ENCODE assay signal across 30 mouse cellular contexts in the genomic region with DNA sequence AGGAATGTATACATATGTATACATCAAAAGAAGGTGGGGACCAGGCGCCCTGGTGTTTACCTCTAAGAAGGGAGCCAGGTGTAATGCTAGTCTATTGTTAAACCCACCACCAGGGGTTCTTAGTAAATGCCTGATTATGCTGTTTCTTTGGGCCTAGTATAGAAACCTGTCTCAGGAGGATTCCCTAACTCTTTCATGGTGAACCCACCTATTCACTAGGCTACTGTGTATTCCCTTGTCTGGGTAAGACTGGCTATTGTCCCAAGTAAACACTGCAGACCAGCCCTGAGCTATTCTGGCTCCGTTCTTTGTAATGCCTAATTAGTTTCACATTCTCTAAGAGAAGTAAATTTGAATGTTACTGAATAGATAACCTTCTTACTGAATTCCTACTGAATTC. TPM values are rescaled to one million over a fixed set of nuclear protein-coding genes. Genes with fewer than 3 reads are reported as not detected.
"Had no signal": no experiment of that assay in that cellular context is flagged by ENCODE, and none has a peak within 500 bp of the region (broad histone marks: within the 10 kb centered on the region; RNA-seq: fewer than 3 reads in every experiment).

No protein-coding gene starts in this region.

RNA-seq across cellular contexts. Expression of a gene that starts 9.5 kb away (rescaled TPM):
- total RNA-seq: common myeloid progenitor, adult 5-6 weeks; gastrocnemius, adult 18-20 months; gastrocnemius, adult 2 months; gastrocnemius, adult 8-10 months; gastrocnemius, postnatal 10 days; gastrocnemius, postnatal 14 days; gastrocnemius, postnatal 25 days; gastrocnemius, postnatal 36 days; gastrocnemius, postnatal 4 days; granulocyte monocyte progenitor cell, adult 5-6 weeks; heart, adult 18-20 months; heart, adult 2 months; heart, adult 8-10 months had no signal
- polyA plus RNA-seq: embryonic facial prominence, embryonic 10.5 days; embryonic facial prominence, embryonic 11.5 days; embryonic facial prominence, embryonic 12.5 days; embryonic facial prominence, embryonic 13.5 days; embryonic facial prominence, embryonic 14.5 days; embryonic facial prominence, embryonic 15.5 days; erythroblast, embryonic 14.5 days; forebrain, embryonic 10.5 days; forebrain, embryonic 11.5 days; forebrain, embryonic 12.5 days; forebrain, embryonic 13.5 days; forebrain, embryonic 14.5 days; forebrain, embryonic 15.5 days; gonadal fat pad, adult 2 months; heart, adult 2 months; heart, embryonic 10.5 days; heart, embryonic 11.5 days had no signal

RNA-seq across cellular contexts. Expression of a gene that starts 25.8 kb away (rescaled TPM):
- total RNA-seq: gastrocnemius, adult 18-20 months; gastrocnemius, adult 2 months; gastrocnemius, adult 8-10 months; gastrocnemius, postnatal 10 days; gastrocnemius, postnatal 14 days; gastrocnemius, postnatal 25 days; gastrocnemius, postnatal 36 days; gastrocnemius, postnatal 4 days; granulocyte monocyte progenitor cell, adult 5-6 weeks; heart, adult 18-20 months; heart, adult 2 months; heart, adult 8-10 months had no signal
- polyA plus RNA-seq: embryonic facial prominence, embryonic 10.5 days; embryonic facial prominence, embryonic 11.5 days; embryonic facial prominence, embryonic 12.5 days; embryonic facial prominence, embryonic 13.5 days; embryonic facial prominence, embryonic 14.5 days; embryonic facial prominence, embryonic 15.5 days; erythroblast, embryonic 14.5 days; forebrain, embryonic 10.5 days; forebrain, embryonic 12.5 days; forebrain, embryonic 13.5 days; forebrain, embryonic 14.5 days; forebrain, embryonic 15.5 days; forebrain, embryonic 16.5 days; gonadal fat pad, adult 2 months; heart, adult 2 months; heart, embryonic 10.5 days had no signal

RNA-seq across cellular contexts. Expression of a gene that starts 35.9 kb away (rescaled TPM):
- total RNA-seq: common myeloid progenitor, adult 5-6 weeks; gastrocnemius, adult 18-20 months; gastrocnemius, adult 2 months; gastrocnemius, adult 8-10 months; gastrocnemius, postnatal 10 days; gastrocnemius, postnatal 14 days; gastrocnemius, postnatal 25 days; gastrocnemius, postnatal 36 days; gastrocnemius, postnatal 4 days; granulocyte monocyte progenitor cell, adult 5-6 weeks; heart, adult 18-20 months; heart, adult 2 months; heart, adult 8-10 months had no signal
- polyA plus RNA-seq: embryonic facial prominence, embryonic 10.5 days; embryonic facial prominence, embryonic 11.5 days; embryonic facial prominence, embryonic 12.5 days; embryonic facial prominence, embryonic 13.5 days; embryonic facial prominence, embryonic 14.5 days; embryonic facial prominence, embryonic 15.5 days; forebrain, embryonic 10.5 days; forebrain, embryonic 13.5 days; gonadal fat pad, adult 2 months; heart, adult 2 months; heart, embryonic 10.5 days; heart, embryonic 11.5 days had no signal
